Mouse (Mus musculus) lung, adult 18-20 months (tissue): ENCODE measurements around the gene Gm11938.
"Not testable (repeated sequence)": the region's sequence is repeated elsewhere in the genome, so short reads cannot be mapped to it uniquely, and the experiment has no call there.

Experiments
- DNase-seq, 2 experiments: peaks; one replicate each; pipeline ENCODE4 v3.0.0; 2022; ENCODE audit warnings: mixed read lengths in 2 of 2

Gm11938 gene

GRCm38 (mm10) chr11:99603208-99603607 is at the start of gene Gm11938:
TSS of gene Gm11938 (minus strand) at chr11:99603308.
- DNase-seq, result not testable (repeated sequence)

DNA sequence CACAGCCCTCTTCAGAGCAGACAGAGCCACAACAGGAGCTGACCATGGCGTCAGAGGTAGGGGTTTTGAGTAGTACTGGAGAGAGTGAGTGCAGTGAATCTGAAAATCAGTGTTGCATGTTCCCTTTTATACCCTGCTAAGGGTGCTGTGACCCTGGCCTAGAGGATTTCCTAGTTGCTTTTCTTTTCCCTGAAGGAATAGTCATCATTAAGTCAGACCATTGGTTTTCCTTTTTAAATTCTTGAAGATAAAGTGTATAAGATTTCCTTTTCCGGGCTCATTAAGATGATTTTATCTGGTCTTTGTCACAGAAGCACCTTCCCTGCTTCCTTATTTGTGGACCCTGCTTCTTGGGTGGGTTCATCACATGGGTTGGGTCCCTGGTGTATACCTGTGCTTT is 47.0 kb upstream of the Gm11938 start, which contains the start of gene Gm11555:
Gene Gm11555 (minus strand): TSS at position 101 of the 400 bp plus-strand sequence.
- no peak for DNase-seq

- DNase-seq, result no peak
Measured at GRCm38 (mm10) chr11:99646444-99646843, 43.3 kb upstream of the Gm11938 start.

DNA sequence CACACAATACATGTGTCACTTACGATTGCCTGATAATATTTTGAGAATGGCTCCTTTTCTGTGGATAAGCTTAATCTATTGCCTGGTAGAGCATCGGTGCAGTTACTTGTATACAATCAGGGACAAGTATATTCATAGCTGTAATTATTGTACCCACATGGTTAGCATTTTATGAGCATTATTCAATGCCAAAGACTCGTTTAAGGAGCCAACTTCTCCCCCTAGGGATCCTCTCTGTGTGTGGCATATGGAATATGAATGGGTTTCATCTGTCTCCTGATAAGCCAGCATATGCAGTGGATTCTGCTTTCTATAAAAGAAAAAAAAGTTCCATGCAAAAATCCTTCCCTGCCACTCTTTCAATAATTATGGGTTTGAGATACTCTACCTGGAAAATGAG is 41.2 kb upstream of the Gm11938 start:
- no peak for DNase-seq

DNA sequence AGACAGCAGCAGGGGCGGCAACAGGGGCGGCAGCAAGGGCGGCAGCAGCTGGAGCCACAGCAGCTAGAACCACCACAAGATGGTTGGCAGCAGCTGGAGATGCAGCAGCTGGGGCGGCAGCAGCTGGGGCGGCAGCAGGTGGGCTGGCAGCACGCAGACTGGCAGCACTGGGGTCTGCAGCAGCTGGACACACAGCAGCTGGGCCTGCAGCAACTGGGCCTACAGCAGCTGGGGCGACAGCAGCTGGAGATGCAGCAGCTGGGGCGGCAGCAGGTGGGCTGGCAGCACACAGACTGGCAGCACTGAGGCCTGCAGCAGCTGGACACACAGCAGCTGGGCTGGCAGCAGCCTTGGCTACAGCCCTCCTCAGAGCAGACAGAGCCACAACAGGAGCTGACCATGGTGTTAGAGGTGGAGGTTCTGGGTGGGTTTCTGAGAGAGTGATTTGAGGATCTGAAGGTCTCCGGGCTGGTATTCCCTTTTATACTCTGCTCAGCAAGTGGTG is 40.6 kb upstream of the Gm11938 start, which contains the start of gene Krtap4-7:
Gene Krtap4-7 (minus strand): TSS at position 455 of the 505 bp plus-strand sequence.
- not testable (repeated sequence) for DNase-seq

- DNase-seq, result no peak
Measured at GRCm38 (mm10) chr11:99640926-99641325, 37.8 kb upstream of the Gm11938 start.

GRCm38 (mm10) chr11:99637086-99637485 is 34.0 kb upstream of the Gm11938 start:
- DNase-seq, result no peak

DNA sequence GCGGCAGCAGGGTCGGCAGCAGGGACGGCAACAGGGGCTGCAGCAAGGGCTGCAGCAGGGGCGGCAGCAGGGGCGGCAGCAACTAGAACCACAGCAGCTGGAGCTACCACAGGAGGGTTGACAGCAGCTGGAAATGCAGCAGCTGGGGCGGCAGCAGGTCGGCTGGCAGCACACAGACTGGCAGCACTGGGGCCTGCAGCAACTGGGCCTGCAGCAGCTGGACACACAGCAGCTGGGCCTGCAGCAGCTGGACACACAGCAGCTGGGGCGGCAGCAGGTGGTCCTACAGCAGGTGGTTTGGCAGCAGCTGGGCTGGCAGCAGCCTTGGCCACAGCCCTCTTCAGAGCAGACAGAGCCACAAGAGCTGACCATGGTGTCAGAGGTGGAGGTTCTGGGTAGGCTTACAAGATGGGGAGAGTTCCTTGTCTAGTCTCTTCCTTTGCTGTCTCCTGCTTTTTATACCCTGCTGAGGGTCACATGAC is 31.6 kb upstream of the Gm11938 start, which contains the start of gene Krtap4-2:
Gene Krtap4-2 (minus strand): TSS at position 432 of the 482 bp plus-strand sequence.
- no peak for DNase-seq

- no peak for DNase-seq
Measured at GRCm38 (mm10) chr11:99633293-99633692, 30.2 kb upstream of the Gm11938 start.

DNA sequence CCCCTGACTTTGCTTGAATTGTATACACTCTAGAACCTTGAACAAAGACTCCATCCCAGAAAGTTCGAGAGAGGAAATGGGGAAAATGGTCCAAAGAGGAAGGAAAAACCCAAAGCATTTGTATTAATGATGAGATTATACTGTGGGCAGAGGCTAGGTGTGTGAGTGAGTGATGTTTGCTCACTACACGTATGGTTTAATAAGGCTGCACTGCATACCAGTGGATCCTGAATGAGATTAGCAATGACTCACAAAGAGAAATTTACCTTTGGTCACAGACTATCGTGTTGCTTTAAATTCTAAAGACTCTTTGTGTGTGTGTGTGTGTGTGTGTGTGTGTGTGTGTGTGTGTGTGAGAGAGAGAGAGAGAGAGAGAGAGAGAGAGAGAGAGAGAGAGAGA is 27.8 kb upstream of the Gm11938 start:
- DNase-seq, result no peak

- no peak for DNase-seq
Measured at GRCm38 (mm10) chr11:99628138-99628537, 25.0 kb upstream of the Gm11938 start, which contains the start of gene Krtap4-1. TSS of gene Krtap4-1 (minus strand) at chr11:99628238.

DNA sequence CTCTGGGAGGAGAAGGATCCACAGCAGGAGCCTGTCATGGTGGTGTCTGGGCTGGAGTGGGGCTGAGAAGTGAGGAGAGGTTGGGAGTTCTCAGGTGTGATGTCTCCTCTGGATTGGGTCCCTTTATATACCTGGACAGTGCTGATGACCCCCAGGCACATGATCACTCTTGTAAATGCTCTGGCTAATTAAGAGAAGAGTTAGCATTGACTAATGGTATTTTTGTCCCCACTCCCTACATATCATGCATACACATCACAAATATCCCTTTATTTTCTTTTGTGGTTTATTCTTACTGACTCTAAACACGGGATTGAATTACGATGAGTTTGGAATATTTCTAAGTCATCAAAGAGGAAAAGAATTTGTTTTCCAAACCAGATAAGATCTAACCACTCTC is 17.2 kb upstream of the Gm11938 start, which contains the start of gene Gm11562:
Gene Gm11562 (minus strand): TSS at position 101 of the 400 bp plus-strand sequence.
- DNase-seq, result no peak

GRCm38 (mm10) chr11:99614796-99615363 is 11.8 kb upstream of the Gm11938 start, which contains the start of gene Krtap2-4:
TSS of gene Krtap2-4 (minus strand) at chr11:99614846.
- DNase-seq, result no peak

GRCm38 (mm10) chr11:99610089-99610488 is 7.0 kb upstream of the Gm11938 start, which contains the start of gene Gm11937:
TSS of gene Gm11937 (minus strand) at chr11:99610189.
- DNase-seq, result not testable (repeated sequence)

GRCm38 (mm10) chr11:99609126-99609525 is 6.0 kb upstream of the Gm11938 start:
- no peak for DNase-seq

DNA sequence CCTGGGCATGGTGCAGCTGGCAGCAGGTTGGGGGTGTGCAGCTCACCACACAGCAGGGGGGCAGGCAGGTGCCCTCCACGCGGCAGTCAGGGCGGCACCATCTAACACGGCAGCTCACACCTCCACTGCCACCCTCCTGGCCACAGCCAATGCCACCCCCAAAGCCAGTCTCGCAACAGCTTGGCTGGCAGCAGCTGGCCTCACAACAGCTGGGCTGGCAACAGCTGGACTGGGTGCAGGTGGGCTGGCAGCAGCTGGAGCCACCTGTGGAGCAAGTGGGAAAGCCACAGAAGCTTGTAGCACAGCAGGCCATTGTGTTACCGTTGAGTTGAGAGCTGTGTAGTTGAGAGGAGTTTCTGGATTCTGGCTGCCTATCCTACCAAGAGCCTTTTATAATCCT is 5.4 kb downstream of the Gm11938 start, which contains the start of gene Krtap9-3:
Gene Krtap9-3 (minus strand): TSS at position 364 of the 400 bp plus-strand sequence.
- not testable (repeated sequence) for DNase-seq

DNA sequence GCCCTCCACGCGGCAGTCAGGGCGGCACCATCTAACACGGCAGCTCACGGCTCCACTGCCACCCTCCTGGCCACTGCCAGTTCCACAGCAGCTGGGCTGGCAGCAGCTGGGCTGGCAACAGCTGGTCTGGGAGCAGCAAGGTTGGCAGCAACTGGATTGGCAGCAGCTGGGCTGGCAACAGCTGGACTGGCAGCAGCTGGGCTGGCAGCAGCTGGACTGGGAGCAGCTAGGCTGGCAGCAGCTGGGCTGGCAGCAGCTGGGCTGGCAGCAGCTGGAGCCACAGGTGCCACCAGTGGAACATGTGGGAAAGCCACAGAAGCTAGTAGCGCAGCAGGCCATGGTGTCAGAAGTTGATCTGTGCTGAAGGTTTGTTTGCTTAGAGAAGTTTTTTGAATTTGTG is 12.1 kb downstream of the Gm11938 start, which contains the start of gene Krtap1-3:
Gene Krtap1-3 (minus strand): TSS at position 359 of the 400 bp plus-strand sequence.
- no peak for DNase-seq

GRCm38 (mm10) chr11:99585096-99585495 is 18.0 kb downstream of the Gm11938 start:
- no peak for DNase-seq

- DNase-seq, result no peak
Measured at GRCm38 (mm10) chr11:99583245-99583704, 19.8 kb downstream of the Gm11938 start, which contains the start of gene Krtap1-4. TSS of gene Krtap1-4 (minus strand) at chr11:99583654.

DNA sequence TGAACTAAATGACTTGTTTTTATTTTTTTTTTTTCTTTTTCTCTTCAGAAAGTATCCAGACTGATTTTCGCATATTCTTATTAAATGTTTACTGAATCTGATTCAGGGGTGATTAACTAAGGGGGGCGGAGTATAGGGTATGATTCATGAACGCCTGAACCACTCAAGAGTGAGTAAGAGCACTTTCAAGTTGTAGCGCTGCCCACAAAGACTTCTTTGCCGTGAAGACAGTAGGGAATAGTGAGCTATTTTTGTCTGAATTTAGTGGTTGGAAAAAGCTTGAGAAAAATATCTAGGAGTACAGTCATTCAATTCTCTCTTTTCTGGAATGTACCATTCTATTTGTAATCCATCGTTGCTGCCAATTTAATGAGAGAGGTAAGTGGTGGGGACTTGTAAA is 21.5 kb downstream of the Gm11938 start:
- peak in 1 of 2 experiments; percentile 17 for DNase-seq

DNA sequence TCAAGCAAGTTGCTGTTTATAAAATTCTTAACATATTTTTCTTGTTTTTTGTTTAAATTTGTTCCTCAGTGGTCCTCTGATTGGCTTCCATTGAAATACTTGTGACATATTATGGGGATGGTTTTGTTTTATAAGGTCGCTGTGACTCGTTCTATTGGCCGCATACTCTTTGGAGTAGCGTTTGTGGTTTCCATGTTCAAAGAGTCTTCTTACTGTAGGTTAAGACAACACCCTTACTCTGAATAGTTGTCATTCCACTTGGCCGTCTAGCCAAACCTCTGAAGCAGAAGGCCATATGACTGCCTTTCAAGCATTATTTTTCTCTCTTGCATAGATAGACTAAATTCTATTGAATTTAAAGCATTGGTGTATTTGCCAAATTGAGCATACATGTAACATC is 22.1 kb downstream of the Gm11938 start:
- DNase-seq, result no peak

DNA sequence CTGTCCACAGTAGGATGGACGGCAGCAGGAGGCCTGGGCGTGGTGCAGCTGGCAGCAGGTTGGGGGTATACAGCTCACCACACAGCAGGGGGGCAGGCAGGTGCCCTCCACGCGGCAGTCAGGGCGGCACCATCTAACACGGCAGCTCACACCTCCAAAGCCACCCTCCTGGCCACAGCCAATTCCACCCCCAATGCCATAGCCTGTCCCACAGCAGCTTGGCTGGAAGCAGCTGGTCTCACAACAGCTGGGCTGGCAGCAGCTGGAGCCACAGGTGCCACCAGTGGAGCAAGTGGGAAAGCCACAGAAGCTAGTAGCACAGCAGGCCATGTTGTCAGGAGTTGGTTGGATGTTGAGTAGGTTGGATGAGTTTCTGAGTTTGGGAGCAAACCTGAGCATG is 22.5 kb downstream of the Gm11938 start, which contains the start of gene Krtap1-5:
Gene Krtap1-5 (minus strand): TSS at position 381 of the 400 bp plus-strand sequence.
- no peak for DNase-seq

DNA sequence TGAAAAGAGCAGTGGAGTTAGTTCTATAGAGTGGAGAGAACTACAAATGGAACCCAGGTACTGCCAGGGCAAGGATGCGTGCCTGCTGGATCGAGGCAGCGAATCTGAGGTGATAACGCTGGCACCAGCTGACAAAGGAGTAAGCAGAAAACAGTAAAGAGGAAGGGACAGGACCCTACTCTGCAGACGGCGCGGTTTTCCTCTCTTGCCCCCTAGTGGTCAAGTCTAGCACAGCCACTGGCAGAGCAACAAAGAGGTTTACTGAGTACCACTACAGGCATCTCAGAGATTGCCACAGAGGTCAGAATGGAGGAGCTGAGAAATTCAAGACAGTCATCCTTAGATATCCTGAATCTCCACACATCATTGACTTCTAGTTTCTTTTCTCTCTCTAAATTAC is 29.0 kb downstream of the Gm11938 start:
- peak; percentile 72 to 76 for DNase-seq

- no peak for DNase-seq
Measured at GRCm38 (mm10) chr11:99573164-99573563, 29.9 kb downstream of the Gm11938 start.
